Mouse (Mus musculus) ES-E14 (cell line): ENCODE measurements around the gene Dnah8. TPM values are rescaled to one million over a fixed set of nuclear protein-coding genes. Genes with fewer than 3 reads are reported as not detected.

Experiments
- DNase-seq: peaks from one replicate; pipeline ENCODE4 v3.0.0-alpha.2; 2013; ENCODE audit warnings: low read depth, low spot score
- H3K27ac ChIP-seq: 2 replicates; pipeline ENCODE4 v1.5.1; 2012; ENCODE audit warnings: low read depth, mild to moderate bottlenecking, low read length, moderate library complexity, mixed read lengths; ENCODE audit not compliant: poor library complexity, insufficient read depth, severe bottlenecking
- H3K36me3 ChIP-seq: 2 replicates; pipeline ENCODE4 v1.6.1; 2012; ENCODE audit warnings: mild to moderate bottlenecking, low read length, moderate library complexity, mixed read lengths; ENCODE audit not compliant: control insufficient read depth, poor library complexity, insufficient read depth, severe bottlenecking
- H3K4me1 ChIP-seq, 2 experiments: fragments of 150-350 bp in 1 of 2; sonication (generic) in 1 of 2; 2 replicates each; pipeline ENCODE4 v1.6.1; 2012; ENCODE audit warnings: low read length in 2 of 2, mild to moderate bottlenecking in 1 of 2, mixed read lengths in 1 of 2; ENCODE audit not compliant: control insufficient read depth in 2 of 2, insufficient read depth in 2 of 2, poor library complexity in 1 of 2
- H3K4me3 ChIP-seq, 2 experiments: fragments of 150-350 bp in 1 of 2; sonication (generic) in 1 of 2; 2 replicates each; pipeline ENCODE4 v1.5.1; 2012; ENCODE audit warnings: low read length in 2 of 2, low read depth in 1 of 2, mild to moderate bottlenecking in 1 of 2, mixed read lengths in 1 of 2; ENCODE audit not compliant: insufficient read depth in 1 of 2, poor library complexity in 1 of 2, severe bottlenecking in 1 of 2
- H3K9ac ChIP-seq: 2 replicates; pipeline ENCODE4 v1.6.1; 2012; ENCODE audit warnings: low read depth, mild to moderate bottlenecking, low read length, mixed read lengths; ENCODE audit not compliant: poor library complexity, insufficient read depth, severe bottlenecking
- H3K9me3 ChIP-seq: fragments of 150-350 bp; sonication (generic); 2 replicates; pipeline ENCODE4 v1.6.1; 2012; ENCODE audit warnings: low read depth, mild to moderate bottlenecking, low read length; ENCODE audit not compliant: control insufficient read depth, insufficient read depth
- CHD2 ChIP-seq: IDR thresholded peaks from 2 replicates; pipeline ENCODE4 v1.6.1; 2014; ENCODE audit warnings: mild to moderate bottlenecking, low read depth, low read length, inconsistent platforms
- HCFC1 ChIP-seq: IDR thresholded peaks from 2 replicates; pipeline ENCODE4 v1.6.1; 2012; ENCODE audit warnings: low read length, inconsistent platforms, borderline replicate concordance; ENCODE audit not compliant: insufficient read depth
- MAFK ChIP-seq: IDR thresholded peaks from 2 replicates; pipeline ENCODE4 v1.6.1; 2014; ENCODE audit warnings: mild to moderate bottlenecking, low read depth, low read length, inconsistent platforms; ENCODE audit not compliant: insufficient read depth
- ZC3H11A ChIP-seq: IDR thresholded peaks from 2 replicates; pipeline ENCODE4 v1.6.1; 2012; ENCODE audit warnings: low read depth, mild to moderate bottlenecking, inconsistent platforms, low read length, borderline replicate concordance
- ZNF384 ChIP-seq: IDR thresholded peaks from 2 replicates; pipeline ENCODE4 v1.6.1; 2012; ENCODE audit warnings: low read depth, low read length, inconsistent platforms
- in situ Hi-C, 2 experiments: fragments of 600-800 bp; cut with MboI; formaldehyde crosslinking; loops; one replicate each; pipeline ENCODE4 v1.15.1; 2025; ENCODE audit warnings: low sequenced_read_pairs in 2 of 2, inconsistent platforms in 1 of 2; ENCODE audit not compliant: unreplicated experiment in 2 of 2
- total RNA-seq: library from RNA; depleted of rRNA; stranded (reverse); fragments of 300-350 nt; gene quantifications from 2 replicates; pipeline ENCODE4 v1.2.3, GENCODE M21; 2012

The Dnah8 gene
- total RNA-seq, 1 experiment = 19.5 TPM

GRCm38 (mm10) chr17:30824473-30824872, 200.3 kb downstream of the Dnah8 start:
- no peak for DNase-seq
- TF ChIP-seq MAFK = peak; percentile 83
- no peak for TF ChIP-seq ZNF384
- TF ChIP-seq HCFC1 = no peak
- no peak for TF ChIP-seq ZC3H11A
- no peak for TF ChIP-seq CHD2
- Histone ChIP-seq H3K9ac (no peak overlapping the region), H3K4me3 (no peak overlapping the region), H3K27ac (no peak overlapping the region), H3K4me1 (peaks cover 8 to 20% of the 10 kb centered on the region in 2 experiments), H3K9me3 (no peaks in the 10 kb centered on the region), H3K36me3 (no peaks in the 10 kb centered on the region; the same call in 1 of the 2 replicates)
- in situ Hi-C loops = no loop called here

GRCm38 (mm10) chr17:30825731-30826304, 201.7 kb downstream of the Dnah8 start:
- TF ChIP-seq HCFC1 (no peak), ZNF384 (no peak), CHD2 (no peak), MAFK (no peak), ZC3H11A (no peak)
- no peak for DNase-seq
- Histone ChIP-seq H3K9ac (no peak overlapping the region; the same call in 1 of the 2 replicates), H3K4me3 (no peak overlapping the region), H3K4me1 (peaks cover 8 to 17% of the 10 kb centered on the region in 2 experiments), H3K9me3 (no peaks in the 10 kb centered on the region), H3K27ac (no peak overlapping the region; the same call in 1 of the 2 replicates), H3K36me3 (no peaks in the 10 kb centered on the region; the same call in 1 of the 2 replicates)
- in situ Hi-C loops = no loop called here

- in situ Hi-C loops = no loop called here
- H3K4me3 ChIP-seq = no peak overlapping the region
- TF ChIP-seq ZC3H11A (peak; percentile 29; the same call in 1 of the 2 replicates), CHD2 (no peak)
Measured at GRCm38 (mm10) chr17:30831170-30831569, 207.0 kb downstream of the Dnah8 start.

GRCm38 (mm10) chr17:30835419-30835818, 211.3 kb downstream of the Dnah8 start:
- Histone ChIP-seq H3K4me1 (peaks cover 2 to 22% of the 10 kb centered on the region in 2 experiments; a peak in 2 of 4 replicates), H3K36me3 (peaks cover 2% of the 10 kb centered on the region; the same call in 1 of the 2 replicates), H3K4me3 (no peak overlapping the region), H3K27ac (peak overlapping the region; percentile 32; the same call in 1 of the 2 replicates), H3K9ac (no peak overlapping the region), H3K9me3 (no peaks in the 10 kb centered on the region)
- no peak for TF ChIP-seq CHD2
- TF ChIP-seq MAFK = peak; percentile 97
- TF ChIP-seq HCFC1 = no peak
- no peak for TF ChIP-seq ZC3H11A
- no peak for TF ChIP-seq ZNF384
- in situ Hi-C loops = no loop called here
- DNase-seq = no peak

More at GRCm38 (mm10) chr17:30831170-30831569, 207.0 kb downstream of the Dnah8 start:
- Histone ChIP-seq H3K27ac (no peak overlapping the region), H3K36me3 (peaks cover 2% of the 10 kb centered on the region; the same call in 1 of the 2 replicates), H3K4me1 (peaks cover 3 to 15% of the 10 kb centered on the region in 2 experiments), H3K9me3 (no peaks in the 10 kb centered on the region), H3K9ac (no peak overlapping the region)
- DNase-seq = no peak
